Mouse (Mus musculus): ENCODE results near the gene Serf2.

DNA sequence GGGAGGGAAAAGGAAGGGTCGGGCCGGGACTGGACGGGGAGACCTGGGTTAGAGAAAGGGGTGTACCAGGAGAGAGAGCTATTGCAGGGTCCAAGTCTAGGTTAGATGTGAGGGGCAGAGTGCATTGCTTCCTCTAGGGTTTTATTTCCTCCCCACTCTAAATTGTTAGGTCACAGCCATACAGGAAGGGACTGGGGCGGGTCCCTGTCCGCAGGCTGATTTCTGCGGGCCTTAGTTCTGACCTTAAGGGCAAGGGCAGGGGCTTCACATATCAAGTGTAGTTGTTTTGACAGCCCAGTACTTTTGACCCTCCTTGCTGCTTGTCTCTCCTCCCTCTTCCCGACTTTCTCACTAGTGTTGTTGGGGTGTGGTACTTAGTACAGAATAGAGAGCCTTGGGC lies 1.1 kb downstream of the Serf2 start:
- TF ChIP-seq CTCF (IDR thresholded peaks at IDR 0.05; ENCODE audit: low read depth) (no peak; the same call in 1 of the 2 replicates), EP300 (IDR thresholded peaks at IDR 0.05; ENCODE audit: low read depth) (no peak)
